Mouse (Mus musculus) liver, adult (tissue): ENCODE data around the gene Pbx1.

Experiments
- GATA4 ChIP-seq: IDR thresholded peaks from 2 replicates; pipeline ENCODE4 v1.6.1; 2014; ENCODE audit warnings: mild to moderate bottlenecking, low read length; ENCODE audit not compliant: insufficient replicate concordance

Gene Pbx1

GRCm38 (mm10) chr1:168231548-168232429 is 200.3 kb downstream of the Pbx1 start:
- TF ChIP-seq GATA4 = no peak

DNA sequence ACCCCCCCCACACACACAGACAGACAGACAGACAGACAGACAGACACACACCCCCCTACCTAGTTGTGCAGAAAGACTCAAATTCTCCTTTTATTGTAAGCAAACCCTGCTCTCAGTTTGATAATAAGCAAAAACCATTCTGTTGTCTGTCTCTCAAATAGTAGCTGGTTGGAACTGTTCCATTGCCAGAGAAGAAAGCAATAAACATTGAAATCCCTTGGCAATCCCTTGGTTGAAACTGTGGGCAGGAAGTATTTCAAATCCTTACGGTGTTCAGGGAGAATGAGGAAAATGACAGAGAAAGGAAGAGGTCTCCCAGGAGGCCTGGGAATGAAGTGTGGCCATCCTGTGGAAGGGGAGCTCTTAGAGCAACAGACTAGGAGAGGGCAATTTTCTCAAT is 201.2 kb downstream of the Pbx1 start:
- no peak for TF ChIP-seq GATA4

GRCm38 (mm10) chr1:168230134-168230533 is 201.9 kb downstream of the Pbx1 start:
- no peak for TF ChIP-seq GATA4

DNA sequence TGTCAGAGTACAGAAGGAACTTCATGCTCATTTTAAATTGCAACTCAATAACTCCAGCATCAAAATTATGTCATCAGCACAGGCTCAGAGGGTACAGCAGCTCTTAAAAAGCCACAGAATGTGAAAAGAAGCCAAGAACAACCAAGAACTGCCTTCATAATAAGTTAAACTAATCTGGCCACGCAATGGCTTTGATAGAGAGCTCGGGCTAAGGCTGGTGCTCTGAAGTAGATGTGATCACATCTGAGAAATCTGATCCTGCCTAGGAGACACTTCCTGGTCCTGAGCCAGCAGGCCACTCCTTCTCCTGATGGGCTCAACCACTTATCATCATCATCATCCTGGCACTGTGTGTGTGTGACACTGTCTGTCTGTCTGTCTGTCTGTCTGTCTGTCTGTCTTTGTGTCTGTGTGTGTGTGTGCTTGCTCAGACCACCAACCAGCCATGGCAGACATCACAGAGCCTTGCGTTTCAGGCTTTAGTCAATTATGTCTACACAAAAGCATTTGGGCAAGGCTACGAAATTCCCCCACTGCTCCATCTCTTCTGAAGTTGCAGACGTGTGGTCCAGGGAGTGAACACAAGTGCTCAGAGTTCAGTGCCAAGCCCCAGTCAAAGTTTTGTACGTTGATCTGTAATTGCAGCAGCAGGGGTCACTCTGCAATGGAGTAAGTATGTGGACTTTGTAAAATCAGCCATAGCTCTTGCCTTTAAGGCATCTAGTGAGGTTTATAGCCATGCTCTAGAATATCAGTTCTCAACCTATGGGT is 203.1 kb downstream of the Pbx1 start:
- TF ChIP-seq GATA4 = no peak

- no peak for TF ChIP-seq GATA4
Observed at GRCm38 (mm10) chr1:168226150-168226549, 205.9 kb downstream of the Pbx1 start.

GRCm38 (mm10) chr1:168225595-168226127 is 206.4 kb downstream of the Pbx1 start:
- no peak for TF ChIP-seq GATA4

DNA sequence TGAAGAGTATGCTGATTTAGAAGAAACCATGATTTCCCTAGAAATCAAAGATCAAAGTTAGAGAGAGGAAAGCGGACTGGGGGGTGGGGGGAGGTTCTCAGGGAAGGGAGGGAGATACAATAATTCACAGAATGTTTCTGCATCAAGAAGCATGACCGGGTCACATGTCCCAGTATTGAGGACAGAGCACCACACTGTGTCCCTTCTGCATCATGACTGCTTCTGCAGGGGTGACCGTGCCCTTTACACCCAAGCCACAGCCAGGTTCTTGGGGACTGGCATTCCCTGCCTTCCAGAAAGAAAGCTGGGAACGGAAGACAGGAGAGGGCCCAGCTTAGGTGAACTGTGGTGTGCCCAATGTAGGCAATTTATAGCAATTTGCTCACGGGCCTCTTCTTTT is 207.9 kb downstream of the Pbx1 start:
- no peak for TF ChIP-seq GATA4

GRCm38 (mm10) chr1:168222794-168223193 is 209.3 kb downstream of the Pbx1 start:
- no peak for TF ChIP-seq GATA4

DNA sequence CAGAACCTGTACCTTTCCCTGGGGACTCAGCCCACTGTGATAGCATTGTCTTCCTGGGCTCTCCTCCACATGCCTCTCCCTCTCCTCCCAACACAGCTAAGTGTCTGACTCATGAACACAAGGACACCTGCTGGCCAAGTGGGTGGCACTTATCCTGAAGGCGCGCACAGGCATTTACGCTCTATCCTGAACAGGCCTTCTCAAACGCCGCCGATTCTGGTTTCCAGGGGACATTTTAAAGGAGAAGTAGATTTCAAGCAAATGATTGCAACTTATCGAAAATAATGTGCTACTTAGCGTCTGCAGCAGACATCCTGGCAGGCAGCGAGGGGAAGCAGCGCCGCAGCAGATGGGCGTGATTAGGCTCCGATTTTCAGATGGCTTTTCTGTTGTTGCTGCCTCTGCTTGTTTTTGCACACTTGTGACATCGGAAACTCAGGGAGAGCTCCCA is 211.0 kb downstream of the Pbx1 start:
- TF ChIP-seq GATA4 = no peak

DNA sequence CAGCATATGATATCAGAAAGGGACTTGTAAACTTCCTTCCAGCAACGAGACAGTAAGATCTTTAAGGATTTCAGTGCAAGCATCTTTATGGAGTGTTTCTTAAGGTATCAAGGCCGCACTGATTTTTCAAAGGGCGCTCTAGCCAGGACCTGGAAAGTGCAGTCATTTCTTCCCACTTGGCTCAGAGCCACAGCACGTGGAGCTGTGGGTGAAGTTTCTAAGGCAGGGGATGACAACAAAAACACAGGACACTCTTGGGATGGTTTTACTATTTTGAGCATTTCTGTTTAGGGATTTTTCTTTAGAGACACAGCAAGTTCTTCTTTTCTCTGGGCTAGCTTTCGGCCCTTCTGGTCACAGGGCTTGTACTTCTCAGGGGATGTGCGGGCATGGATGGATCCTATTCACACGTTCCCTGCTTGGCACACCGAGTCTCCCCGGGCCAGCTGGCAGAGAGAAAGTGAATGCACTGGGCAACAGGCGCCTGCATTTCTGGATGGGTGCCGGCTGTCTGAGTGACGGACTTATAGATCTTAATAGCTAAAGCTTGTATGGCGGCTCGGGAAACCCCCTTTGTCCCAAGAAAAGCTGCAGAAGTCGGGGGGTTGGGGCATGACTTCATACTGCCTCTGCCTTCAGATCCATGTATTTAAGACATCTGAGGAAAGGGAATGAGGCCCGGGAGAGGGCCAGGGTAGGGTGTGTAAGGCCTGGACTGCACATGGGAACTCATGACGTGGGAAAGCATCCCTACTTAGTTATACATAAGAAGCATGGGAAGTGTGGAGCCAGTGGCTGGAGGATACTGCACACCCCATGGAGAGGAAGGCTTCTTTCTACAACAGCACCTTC is 215.9 kb downstream of the Pbx1 start:
- TF ChIP-seq GATA4 = no peak

DNA sequence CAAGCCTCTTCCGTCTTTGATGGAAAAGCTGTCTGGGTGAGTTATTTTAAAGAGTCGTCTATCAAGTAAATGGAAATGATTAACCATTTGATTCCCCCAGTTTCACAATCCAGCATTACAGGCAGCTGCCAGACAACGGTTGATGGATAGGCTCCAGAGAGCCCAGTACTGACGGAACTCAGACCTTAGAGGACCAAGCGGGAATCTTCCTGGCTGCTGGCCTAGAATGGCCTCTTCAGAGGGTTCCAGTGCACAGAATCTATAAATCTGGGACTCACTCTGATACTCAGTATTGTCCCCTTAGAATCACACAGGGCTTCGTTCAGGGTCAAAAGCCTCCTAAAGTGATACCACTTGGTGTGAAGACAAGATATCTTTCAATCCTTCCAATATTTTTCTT is 216.6 kb downstream of the Pbx1 start:
- TF ChIP-seq GATA4 = no peak

GRCm38 (mm10) chr1:168214040-168214443 is 218.0 kb downstream of the Pbx1 start:
- TF ChIP-seq GATA4 = no peak

DNA sequence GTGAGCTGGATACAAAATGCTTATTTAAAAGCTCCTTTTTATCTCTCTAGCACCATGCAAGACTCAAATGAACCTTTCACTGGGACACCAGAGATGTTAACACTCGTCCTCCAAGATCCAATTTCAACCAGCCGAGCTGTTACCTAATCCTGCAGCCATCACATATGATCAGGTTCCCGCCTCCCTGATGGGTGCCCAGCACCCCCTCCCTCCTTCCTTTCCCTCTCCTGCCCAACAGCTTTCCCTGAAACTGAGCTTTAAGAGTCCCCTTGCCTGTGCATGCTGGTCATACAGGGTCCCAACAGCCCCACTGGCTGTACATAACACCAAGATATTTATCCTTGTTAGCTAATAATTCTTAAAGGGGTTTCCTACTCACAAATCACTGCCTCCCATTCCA is 218.5 kb downstream of the Pbx1 start:
- no peak for TF ChIP-seq GATA4

DNA sequence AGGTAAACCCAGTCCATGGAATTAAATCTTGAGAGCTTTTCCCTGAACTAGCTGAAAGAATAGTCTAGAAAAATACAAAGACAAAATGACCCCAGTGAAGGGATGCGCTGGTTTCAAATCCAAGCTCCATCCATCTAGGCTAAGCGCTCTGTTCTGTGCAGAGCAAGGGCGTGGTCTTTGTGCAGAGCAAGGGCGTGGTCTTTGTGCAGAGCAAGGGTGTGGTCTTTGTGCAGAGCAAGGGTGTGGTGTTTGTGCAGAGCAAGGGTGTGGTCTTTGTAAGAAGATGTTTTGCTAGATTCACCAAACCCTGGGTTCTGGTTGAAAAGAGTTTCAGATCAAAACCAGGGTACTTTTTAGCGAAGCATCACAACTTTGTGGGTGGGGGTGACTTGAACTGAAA is 221.7 kb downstream of the Pbx1 start:
- TF ChIP-seq GATA4 = no peak

- no peak for TF ChIP-seq GATA4
Observed at GRCm38 (mm10) chr1:168200570-168201156, 231.4 kb downstream of the Pbx1 start.
